Mouse (Mus musculus): ENCODE results near the gene D10Wsu102e.

GRCm38 (mm10) chr10:83448582-83448981 lies 88.6 kb downstream of the D10Wsu102e start:
- TF ChIP-seq CTCF (IDR thresholded peaks at IDR 0.05; ENCODE audit: insufficient read depth, low read length) (no peak), POLR2A (IDR thresholded peaks at IDR 0.05; ENCODE audit: borderline replicate concordance, extremely low read depth, low read depth, low read length) (no peak)
